Mouse (Mus musculus) stomach, embryonic 16.5 days (tissue): ENCODE data around the gene Acd. TPM values are rescaled to one million over a fixed set of nuclear protein-coding genes. Genes with fewer than 3 reads are reported as not detected.

ENCODE experiments used
- ATAC-seq: fragments of 200-750 bp; cut with Nextera tagmentation; 2 replicates; pipeline ENCODE4 v1.8.0; 2017; ENCODE audit warnings: moderate number of reproducible peaks, moderate TSS enrichment; ENCODE audit not compliant: insufficient read depth, low FRiP score
- H3K27ac ChIP-seq: fragments of 300-500 bp; sonication (generic); 2 replicates; pipeline ENCODE4 v1.5.1; 2014; ENCODE audit warnings: low read length
- H3K27me3 ChIP-seq: fragments of 300-500 bp; sonication (generic); 2 replicates; pipeline ENCODE4 v1.6.1; 2014; ENCODE audit warnings: low read length, control low read depth, mixed read lengths; ENCODE audit not compliant: control insufficient read depth, insufficient read depth
- H3K36me3 ChIP-seq: fragments of 300-500 bp; sonication (generic); 2 replicates; pipeline ENCODE4 v1.6.1; 2014; ENCODE audit warnings: low read length; ENCODE audit not compliant: control insufficient read depth, insufficient read depth
- H3K4me1 ChIP-seq: fragments of 300-500 bp; sonication (generic); 2 replicates; pipeline ENCODE4 v1.6.1; 2014; ENCODE audit warnings: low read length, control low read depth, mixed read lengths; ENCODE audit not compliant: control insufficient read depth, insufficient read depth
- H3K4me2 ChIP-seq: fragments of 300-500 bp; sonication (generic); 2 replicates; pipeline ENCODE4 v1.6.1; 2014; ENCODE audit warnings: low read depth, low read length, mixed read lengths
- H3K4me3 ChIP-seq: fragments of 300-500 bp; sonication (generic); replicated peaks from 2 replicates; pipeline ENCODE4 v1.5.1; 2014; ENCODE audit warnings: mild to moderate bottlenecking, low read length
- H3K9ac ChIP-seq: fragments of 300-500 bp; sonication (generic); 2 replicates; pipeline ENCODE4 v1.6.1; 2014; ENCODE audit warnings: low read length
- H3K9me3 ChIP-seq: fragments of 300-500 bp; sonication (generic); replicated peaks from 2 replicates; pipeline ENCODE4 v1.6.1; 2016; ENCODE audit warnings: low read length, control low read depth; ENCODE audit not compliant: control insufficient read depth
- WGBS: fragments of 180-500 bp; shearing (Covaris S2); extraction: QIAGEN DNeasy Blood & Tissue Kit; methylation state at CpG from one replicate; pipeline ENCODE4 v1.1.7; 2014; 5-methylcytosine and 5-hydroxymethylcytosine counted together
- polyA plus RNA-seq: library from polyadenylated mRNA; unstranded; fragments of >200 nt; fragmentation: Nextera tagmentation; extraction: Ambion mirVana; gene quantifications from 2 replicates; pipeline ENCODE4 v1.2.1, GENCODE M21; 2015

The Acd gene
- polyA plus RNA-seq, 1 experiment from 2014 or later = 54.0 TPM

DNA sequence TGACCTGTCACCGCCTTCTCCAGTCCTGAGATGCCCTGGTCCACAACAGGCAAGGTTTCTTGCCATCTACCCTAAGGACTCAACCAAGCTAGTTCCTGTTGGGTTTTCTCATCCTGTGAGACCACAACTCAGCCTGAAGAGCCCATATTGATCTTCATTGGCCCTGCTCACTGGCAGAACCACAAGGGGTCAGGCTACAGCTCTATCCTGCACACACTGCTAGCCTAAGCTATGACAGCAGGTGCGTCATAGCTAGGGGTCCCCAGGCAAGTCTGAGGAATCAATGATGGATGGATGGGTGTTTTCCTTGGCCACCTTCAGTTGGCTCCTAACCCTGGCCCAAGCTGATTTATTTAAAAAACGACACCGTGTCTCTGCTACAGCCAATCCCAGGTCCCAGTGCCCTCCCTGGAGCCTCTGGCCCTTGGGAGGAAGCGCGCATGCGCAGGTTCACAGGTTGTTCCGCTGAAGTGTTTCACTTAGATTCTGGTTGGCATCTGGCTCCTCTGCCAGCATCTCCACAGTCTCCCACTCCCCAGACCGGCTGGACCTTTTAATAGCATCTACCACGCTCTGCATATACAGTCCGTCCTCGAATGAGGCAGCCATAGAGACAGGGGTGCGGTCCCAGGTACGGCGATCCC is 15.5 kb upstream of the Acd start:
- Histone ChIP-seq H3K9ac (no peak overlapping the region), H3K4me3 (no peak overlapping the region), H3K27me3 (no peaks in the 10 kb centered on the region), H3K9me3 (no peaks in the 10 kb centered on the region), H3K4me2 (no peak overlapping the region), H3K36me3 (no peaks in the 10 kb centered on the region), H3K4me1 (no peaks in the 10 kb centered on the region), H3K27ac (no peak overlapping the region)
- no peak for ATAC-seq
- 91% methylated on average over 15 of the region's 15 CpGs for WGBS

DNA sequence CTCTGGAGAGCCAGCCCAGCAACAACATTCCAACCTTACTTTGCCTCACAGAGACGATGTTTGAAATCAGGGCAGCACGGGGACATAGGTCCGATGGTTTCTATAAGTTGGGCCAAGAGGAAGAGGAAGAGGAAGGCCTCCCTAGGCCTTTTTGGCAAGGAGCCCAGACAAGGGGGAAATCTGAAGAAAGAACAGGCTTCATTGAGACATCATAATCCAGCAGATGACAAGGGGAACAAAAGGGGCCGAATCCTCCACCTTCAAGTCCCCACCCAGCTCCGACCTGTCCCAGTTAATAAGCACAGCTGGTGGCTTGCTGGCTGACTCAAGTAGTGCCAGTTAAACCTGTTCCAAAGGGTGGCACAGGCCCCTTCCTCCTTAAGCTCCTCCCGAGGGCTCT is 14.1 kb upstream of the Acd start:
- WGBS = 59% methylated on average over 6 of the region's 6 CpGs
- no peaks in the 10 kb centered on the region for H3K27me3 ChIP-seq
- H3K4me1 ChIP-seq = no peaks in the 10 kb centered on the region
- peak; percentile 35 for ATAC-seq
- H3K9ac ChIP-seq = peak overlapping the region; percentile 3; the same call in 1 of the 2 replicates
- H3K4me3 ChIP-seq = no peak overlapping the region
- no peaks in the 10 kb centered on the region for H3K36me3 ChIP-seq
- H3K27ac ChIP-seq = peak overlapping the region; percentile 81
- no peak overlapping the region for H3K4me2 ChIP-seq
- H3K9me3 ChIP-seq = no peaks in the 10 kb centered on the region

DNA sequence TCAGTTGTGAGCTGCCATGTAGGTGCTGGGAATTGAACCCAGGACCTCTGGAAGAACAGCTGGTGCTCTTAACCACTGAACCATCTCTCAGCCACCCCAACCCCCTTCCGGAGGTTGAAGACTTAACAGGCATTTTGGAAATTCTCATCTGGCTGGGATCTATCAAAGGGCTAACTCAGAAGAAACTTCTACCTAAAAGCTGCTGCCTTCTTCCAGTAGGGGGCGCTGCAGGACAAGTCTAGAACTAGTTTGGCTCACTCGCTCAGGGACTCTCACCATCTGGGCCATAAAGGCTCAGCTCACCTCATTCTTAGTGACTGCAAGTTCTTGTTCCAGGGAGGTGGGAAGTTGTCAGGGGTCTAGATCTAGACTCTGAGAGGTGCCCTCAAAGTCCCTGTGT is 13.2 kb upstream of the Acd start:
- Histone ChIP-seq H3K4me1 (no peaks in the 10 kb centered on the region), H3K36me3 (no peaks in the 10 kb centered on the region), H3K9ac (no peak overlapping the region), H3K4me3 (no peak overlapping the region), H3K4me2 (no peak overlapping the region), H3K27me3 (no peaks in the 10 kb centered on the region), H3K27ac (peak overlapping the region; percentile 81; the same call in 1 of the 2 replicates), H3K9me3 (no peaks in the 10 kb centered on the region)
- ATAC-seq = peak; percentile 53; the same call in 1 of the 2 replicates
- WGBS = 5% methylated on average over 3 of the region's 3 CpGs

DNA sequence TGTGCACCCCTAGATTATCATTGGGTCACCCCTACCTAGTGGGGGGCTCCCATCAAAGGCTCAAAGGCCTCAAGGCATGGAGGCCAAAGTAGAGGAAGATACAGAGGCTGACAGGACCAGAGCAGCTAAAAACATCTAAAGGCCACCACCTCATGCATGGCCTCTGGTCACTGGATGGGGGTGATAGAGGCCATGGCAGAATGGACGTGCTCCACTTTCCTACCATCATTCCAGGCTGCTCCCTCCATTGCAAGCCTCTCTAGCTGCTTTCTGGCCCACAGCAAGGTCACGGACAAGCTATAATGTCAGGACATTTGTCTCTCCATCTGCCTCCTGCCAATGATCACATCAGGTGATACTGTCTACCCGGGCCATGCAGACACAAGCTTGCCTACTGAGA is 11.4 kb upstream of the Acd start:
- no peak for ATAC-seq

DNA sequence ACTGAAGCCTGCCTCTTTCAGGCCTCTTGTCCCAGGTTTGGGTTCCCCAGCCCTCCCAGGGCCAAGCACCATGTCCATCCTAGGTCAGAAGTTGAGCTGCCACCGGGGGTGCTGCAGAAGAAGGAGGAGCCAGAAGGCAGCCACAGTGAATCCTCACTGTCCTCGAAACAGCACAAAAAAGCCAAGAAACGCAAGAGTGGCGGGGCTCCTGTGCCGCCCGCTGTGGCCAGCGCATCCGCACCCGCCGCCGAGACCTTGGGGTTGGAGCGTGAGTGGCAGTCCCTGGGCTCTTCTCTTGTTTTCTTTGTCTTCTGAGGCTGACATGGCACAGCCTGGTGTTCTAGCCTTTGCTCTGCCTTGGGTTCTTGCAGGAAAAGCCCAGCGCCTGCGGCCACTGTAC is 8.4 kb upstream of the Acd start:
- Histone ChIP-seq H3K4me1 (peaks cover 12% of the 10 kb centered on the region), H3K4me2 (no peak overlapping the region), H3K27me3 (no peaks in the 10 kb centered on the region), H3K27ac (no peak overlapping the region), H3K36me3 (no peaks in the 10 kb centered on the region), H3K9me3 (no peaks in the 10 kb centered on the region), H3K9ac (no peak overlapping the region), H3K4me3 (no peak overlapping the region)
- WGBS = 80% methylated on average over 14 of the region's 14 CpGs
- ATAC-seq = no peak

More for the DNA sequence above, 11.4 kb upstream of the Acd start:
- Histone ChIP-seq H3K9me3 (no peaks in the 10 kb centered on the region), H3K27ac (no peak overlapping the region), H3K36me3 (no peaks in the 10 kb centered on the region), H3K4me1 (peaks cover 7% of the 10 kb centered on the region), H3K4me2 (no peak overlapping the region), H3K4me3 (no peak overlapping the region), H3K27me3 (no peaks in the 10 kb centered on the region), H3K9ac (no peak overlapping the region)
- 86% methylated on average over 3 of the region's 3 CpGs for WGBS

DNA sequence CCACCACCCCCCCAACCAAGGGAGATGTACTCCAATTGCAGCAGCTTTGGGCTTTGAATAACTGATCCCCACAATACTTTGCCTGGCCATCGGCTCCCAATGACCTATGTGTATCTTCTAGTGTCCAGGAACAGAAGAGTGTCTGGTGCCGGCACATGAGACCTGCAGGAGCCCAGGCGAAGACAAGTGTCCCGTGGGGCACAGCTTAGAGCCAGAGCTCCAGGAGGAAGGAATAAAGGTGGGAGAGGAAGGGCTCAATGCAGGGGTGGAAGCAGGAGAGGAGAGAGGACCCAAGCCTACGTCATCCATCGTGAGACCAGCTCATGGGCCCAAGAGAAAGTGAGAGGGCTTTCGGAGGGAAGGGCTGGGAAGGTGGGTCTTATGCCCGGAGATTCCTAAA is 7.8 kb upstream of the Acd start:
- Histone ChIP-seq H3K36me3 (no peaks in the 10 kb centered on the region), H3K4me2 (no peak overlapping the region), H3K4me3 (no peak overlapping the region), H3K27ac (no peak overlapping the region), H3K9me3 (no peaks in the 10 kb centered on the region), H3K27me3 (no peaks in the 10 kb centered on the region), H3K9ac (no peak overlapping the region), H3K4me1 (peaks cover 12% of the 10 kb centered on the region)
- ATAC-seq = no peak
- 90% methylated on average over 8 of the region's 8 CpGs for WGBS

DNA sequence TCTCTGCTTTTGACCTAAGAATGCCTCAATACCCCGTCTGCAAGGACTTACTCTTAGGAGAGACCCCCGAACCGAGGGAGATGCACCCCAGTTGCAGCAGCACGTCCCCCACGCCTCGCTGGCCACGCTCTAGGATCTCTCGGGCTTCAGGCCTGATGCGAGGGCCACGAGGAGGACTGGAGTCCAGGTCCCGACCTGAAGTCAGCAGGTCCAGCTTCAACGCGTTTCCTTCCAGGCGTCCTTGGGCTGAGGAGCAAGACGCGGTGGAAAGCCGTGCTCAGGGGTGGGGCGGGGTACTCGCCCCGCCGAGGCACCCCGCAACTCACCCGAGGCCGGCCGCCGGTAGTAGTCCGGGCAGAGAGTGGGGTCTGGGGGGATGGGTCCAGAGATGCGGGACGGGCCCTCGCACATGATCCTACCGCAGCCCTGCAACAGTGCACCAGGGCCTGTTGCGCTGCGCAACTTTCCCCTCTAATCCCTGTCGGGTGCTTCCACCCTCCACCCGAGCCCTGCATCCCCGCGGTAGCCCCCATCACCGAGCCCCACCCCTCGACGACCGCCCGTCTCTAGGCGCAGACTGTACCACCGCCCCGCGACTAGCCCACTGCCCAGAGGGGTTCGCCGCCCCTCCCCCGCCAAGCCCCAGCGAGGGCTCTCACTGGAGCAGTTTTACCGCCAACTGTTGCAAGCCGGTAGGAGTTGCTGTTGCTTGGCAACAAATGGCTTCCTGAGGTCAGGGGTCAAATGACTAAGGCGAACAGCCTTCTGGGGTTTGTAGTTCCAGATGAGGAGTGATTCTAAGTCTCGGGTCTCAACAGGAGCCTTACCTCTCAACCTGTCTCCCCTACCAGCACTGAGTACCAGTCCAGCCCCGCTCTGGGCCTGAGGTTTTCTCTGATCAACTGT is 6.8 kb upstream of the Acd start, which contains the start of the genes 4933405L10Rik and Enkd1:
TSS of gene 4933405L10Rik (plus strand) at position 158 of the 906 bp plus-strand sequence.
TSS of gene Enkd1 (minus strand) at position 713 of the 906 bp plus-strand sequence.
- no peak within 1 kb of the TSS for H3K27ac ChIP-seq
- H3K4me1 ChIP-seq = peaks cover 12% of the 10 kb centered on the region
- H3K9me3 ChIP-seq = no peaks in the 10 kb centered on the region
- no peaks in the 10 kb centered on the region for H3K27me3 ChIP-seq
- peak within 1 kb of the TSS; percentile 99 for H3K4me2 ChIP-seq
- under 1% methylated on average over 55 of the region's 55 CpGs for WGBS
- H3K9ac ChIP-seq = peak within 1 kb of the TSS; percentile 81
- H3K36me3 ChIP-seq = no peaks in the 10 kb centered on the region
- peak within 1 kb of the TSS; percentile 85 for H3K4me3 ChIP-seq
- peak; percentile 80 for ATAC-seq

DNA sequence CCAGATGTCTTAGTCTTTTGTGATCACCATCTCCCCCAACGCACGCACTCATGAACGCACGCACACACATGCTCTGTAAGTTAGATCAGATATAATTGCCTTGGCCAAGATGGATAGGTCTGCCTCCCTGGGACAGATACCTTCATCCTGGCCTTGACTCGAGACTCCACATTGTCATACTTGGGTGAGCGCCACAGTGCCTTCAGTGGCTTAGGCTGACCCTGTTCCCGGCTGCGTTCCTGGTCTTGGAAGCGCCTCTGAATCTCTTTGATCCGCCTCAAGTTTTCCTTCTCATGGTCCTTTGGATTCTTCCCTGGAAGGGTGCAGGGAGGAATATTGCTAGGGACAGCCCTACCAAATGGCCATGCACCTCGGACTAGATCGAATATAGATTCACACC is 5.5 kb upstream of the Acd start:
- H3K4me2 ChIP-seq = no peak overlapping the region
- no peak overlapping the region for H3K27ac ChIP-seq
- H3K27me3 ChIP-seq = no peaks in the 10 kb centered on the region
- WGBS = 80% methylated on average over 12 of the region's 12 CpGs
- no peak overlapping the region for H3K9ac ChIP-seq
- H3K4me3 ChIP-seq = no peak overlapping the region
- peaks cover 18% of the 10 kb centered on the region for H3K4me1 ChIP-seq
- no peaks in the 10 kb centered on the region for H3K9me3 ChIP-seq
- ATAC-seq = no peak
- no peaks in the 10 kb centered on the region for H3K36me3 ChIP-seq

DNA sequence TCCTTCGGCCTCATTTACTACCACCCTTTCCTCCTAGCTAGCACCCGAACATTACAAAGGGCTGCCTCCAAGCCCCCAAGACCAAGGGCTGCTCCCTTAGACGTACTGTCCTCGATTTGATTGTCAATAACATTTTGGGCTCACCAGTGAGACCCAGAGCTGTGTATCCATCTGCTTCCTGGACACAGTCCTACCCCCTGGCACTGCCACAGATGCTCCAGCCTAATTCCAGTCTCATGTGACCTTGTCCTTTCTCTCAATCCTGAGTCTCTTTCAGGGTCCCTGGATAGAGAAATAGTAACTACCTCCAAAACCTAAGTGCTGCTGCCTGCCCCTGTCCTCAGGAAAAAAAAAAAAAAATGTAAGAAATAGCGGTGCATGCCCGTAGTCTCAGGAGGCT is 4.1 kb upstream of the Acd start:
- 91% methylated on average over 6 of the region's 6 CpGs for WGBS
- Histone ChIP-seq H3K4me1 (peaks cover 22% of the 10 kb centered on the region), H3K27ac (no peak overlapping the region), H3K9me3 (no peaks in the 10 kb centered on the region), H3K27me3 (no peaks in the 10 kb centered on the region), H3K4me3 (no peak overlapping the region), H3K4me2 (no peak overlapping the region), H3K36me3 (no peaks in the 10 kb centered on the region), H3K9ac (no peak overlapping the region)
- ATAC-seq = no peak
